Mouse (Mus musculus): ENCODE data around the gene Frmd4a. TPM values are rescaled to one million over a fixed set of nuclear protein-coding genes. Genes with fewer than 3 reads are reported as not detected.

Frmd4a gene
- total RNA-seq, 1 experiment = 9.3 TPM

DNA sequence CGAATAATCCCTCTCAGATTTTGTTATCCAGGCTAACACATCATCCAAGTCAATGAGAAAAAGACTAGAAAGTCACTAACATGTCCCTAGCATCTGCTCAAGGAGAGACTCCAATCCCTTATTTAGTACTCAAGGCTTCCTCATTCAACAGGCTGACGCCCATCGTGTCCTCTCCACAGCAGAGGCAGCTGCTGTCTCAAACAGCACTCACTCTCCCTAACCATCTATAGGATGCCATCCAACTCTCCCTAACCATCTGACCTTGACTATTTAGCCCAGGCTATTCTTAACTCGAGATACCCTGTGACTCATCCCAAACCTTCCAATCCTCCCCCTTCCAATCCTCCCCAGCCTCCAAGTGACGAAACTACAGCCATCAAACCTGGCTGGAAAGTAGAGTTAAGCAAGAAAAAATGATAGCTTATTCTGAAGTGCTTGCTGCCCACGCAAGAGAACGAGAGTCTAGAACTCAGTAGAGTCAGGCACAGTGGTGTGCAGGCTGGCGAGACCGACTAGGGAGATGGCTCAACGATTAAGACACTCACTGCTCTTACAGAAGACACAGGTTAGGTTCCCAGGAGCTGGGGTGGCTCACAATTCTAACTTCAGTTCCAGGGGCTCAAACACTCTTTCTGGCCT lies 612.8 kb downstream of the Frmd4a start:
- TF ChIP-seq MAFK (IDR thresholded peaks at IDR 0.05; ENCODE audit: insufficient read depth, low read depth, low read length) = no peak
- TF ChIP-seq ZNF384 (IDR thresholded peaks at IDR 0.05; ENCODE audit: low read depth, low read length) = no peak
- TF ChIP-seq ZC3H11A (IDR thresholded peaks at IDR 0.05; ENCODE audit: borderline replicate concordance, low read depth, low read length) = no peak
- TF ChIP-seq HCFC1 (IDR thresholded peaks at IDR 0.05; ENCODE audit: borderline replicate concordance, insufficient read depth, low read length) = no peak
- no peak for TF ChIP-seq CHD2 (IDR thresholded peaks at IDR 0.05; ENCODE audit: low read depth, low read length)

GRCm38 (mm10) chr2:4635804-4636203 lies 618.3 kb downstream of the Frmd4a start:
- H3K36me3 ChIP-seq (ENCODE audit: control insufficient read depth, insufficient read depth, low read length, poor library complexity, severe bottlenecking) = peaks cover 26% of the 10 kb centered on the region
- peaks cover 3 to 9% of the 10 kb centered on the region in 2 experiments; a peak in 2 of 4 replicates for H3K4me1 ChIP-seq (ENCODE audit: control insufficient read depth in 2 of 2, insufficient read depth in 2 of 2, low read length in 2 of 2, poor library complexity in 1 of 2)
- no peak overlapping the region for H3K27ac ChIP-seq (ENCODE audit: insufficient read depth, low read depth, low read length, poor library complexity, severe bottlenecking)
- H3K4me3 ChIP-seq (ENCODE audit: insufficient read depth in 1 of 2, low read depth in 1 of 2, low read length in 2 of 2, poor library complexity in 1 of 2, severe bottlenecking in 1 of 2) = no peak overlapping the region
- no peak overlapping the region for H3K9ac ChIP-seq (ENCODE audit: insufficient read depth, low read depth, low read length, poor library complexity, severe bottlenecking)
- no peak for DNase-seq (ENCODE audit: low read depth, low spot score)
- no peak for TF ChIP-seq ZNF384 (IDR thresholded peaks at IDR 0.05; ENCODE audit: low read depth, low read length)
- TF ChIP-seq ZC3H11A (IDR thresholded peaks at IDR 0.05; ENCODE audit: borderline replicate concordance, low read depth, low read length) = 0 out of 2 replicates have a peak, but pooled peaks have one; percentile 7
- in situ Hi-C loops (cut with MboI; ENCODE audit: low sequenced_read_pairs in 2 of 2, unreplicated experiment in 2 of 2) = no loop called here
- no peaks in the 10 kb centered on the region for H3K9me3 ChIP-seq (ENCODE audit: control insufficient read depth, insufficient read depth, low read depth, low read length)

More for the DNA sequence above, 612.8 kb downstream of the Frmd4a start:
- H3K36me3 ChIP-seq (ENCODE audit: control insufficient read depth, insufficient read depth, low read length, poor library complexity, severe bottlenecking) = peaks cover 14% of the 10 kb centered on the region
- no peaks in the 10 kb centered on the region for H3K9me3 ChIP-seq (ENCODE audit: control insufficient read depth, insufficient read depth, low read depth, low read length)
- no peak overlapping the region for H3K4me3 ChIP-seq (ENCODE audit: insufficient read depth in 1 of 2, low read depth in 1 of 2, low read length in 2 of 2, poor library complexity in 1 of 2, severe bottlenecking in 1 of 2)
- peaks cover 3 to 9% of the 10 kb centered on the region in 2 experiments; a peak in 2 of 4 replicates for H3K4me1 ChIP-seq (ENCODE audit: control insufficient read depth in 2 of 2, insufficient read depth in 2 of 2, low read length in 2 of 2, poor library complexity in 1 of 2)
- no peak overlapping the region for H3K9ac ChIP-seq (ENCODE audit: insufficient read depth, low read depth, low read length, poor library complexity, severe bottlenecking)
- H3K27ac ChIP-seq (ENCODE audit: insufficient read depth, low read depth, low read length, poor library complexity, severe bottlenecking) = no peak overlapping the region
- in situ Hi-C loops (cut with MboI; ENCODE audit: low sequenced_read_pairs in 2 of 2, unreplicated experiment in 2 of 2) = no loop called here
- no peak for DNase-seq (ENCODE audit: low read depth, low spot score)

- H3K4me1 ChIP-seq (ENCODE audit: control insufficient read depth in 2 of 2, insufficient read depth in 2 of 2, low read length in 2 of 2, poor library complexity in 1 of 2) = peaks cover 3 to 9% of the 10 kb centered on the region in 2 experiments; a peak in 2 of 4 replicates
- in situ Hi-C loops (cut with MboI; ENCODE audit: low sequenced_read_pairs in 2 of 2, unreplicated experiment in 2 of 2) = no loop called here
- H3K9me3 ChIP-seq (ENCODE audit: control insufficient read depth, insufficient read depth, low read depth, low read length) = no peaks in the 10 kb centered on the region
- no peak for DNase-seq (ENCODE audit: low read depth, low spot score)
- no peak overlapping the region for H3K9ac ChIP-seq (ENCODE audit: insufficient read depth, low read depth, low read length, poor library complexity, severe bottlenecking)
- H3K4me3 ChIP-seq (ENCODE audit: insufficient read depth in 1 of 2, low read depth in 1 of 2, low read length in 2 of 2, poor library complexity in 1 of 2, severe bottlenecking in 1 of 2) = no peak overlapping the region
- TF ChIP-seq ZC3H11A (IDR thresholded peaks at IDR 0.05; ENCODE audit: borderline replicate concordance, low read depth, low read length) (no peak), MAFK (IDR thresholded peaks at IDR 0.05; ENCODE audit: insufficient read depth, low read depth, low read length) (no peak), CHD2 (IDR thresholded peaks at IDR 0.05; ENCODE audit: low read depth, low read length) (no peak), HCFC1 (IDR thresholded peaks at IDR 0.05; ENCODE audit: borderline replicate concordance, insufficient read depth, low read length) (no peak), ZNF384 (IDR thresholded peaks at IDR 0.05; ENCODE audit: low read depth, low read length) (no peak)
- no peak overlapping the region for H3K27ac ChIP-seq (ENCODE audit: insufficient read depth, low read depth, low read length, poor library complexity, severe bottlenecking)
- peaks cover 26% of the 10 kb centered on the region for H3K36me3 ChIP-seq (ENCODE audit: control insufficient read depth, insufficient read depth, low read length, poor library complexity, severe bottlenecking)
Measured at GRCm38 (mm10) chr2:4636656-4637055, 619.1 kb downstream of the Frmd4a start.

DNA sequence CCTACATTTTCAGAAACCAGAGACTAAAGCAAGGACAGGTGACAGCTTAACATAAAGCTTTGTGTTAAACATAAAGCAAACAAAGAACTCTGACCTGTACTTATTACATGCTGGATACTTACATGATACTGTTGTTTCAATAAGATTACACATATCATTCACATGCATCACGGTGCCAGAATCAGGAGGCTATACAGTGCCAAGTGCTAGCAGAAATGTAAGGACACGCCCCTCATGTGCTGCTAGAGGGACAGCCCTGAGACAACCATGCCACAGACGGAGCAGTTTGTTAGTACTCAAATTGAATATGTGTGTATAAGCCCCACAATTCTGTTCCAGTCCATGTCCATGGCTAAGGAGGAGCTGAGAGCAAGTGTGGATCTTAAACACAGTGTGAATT lies 620.7 kb downstream of the Frmd4a start:
- no peak for DNase-seq (ENCODE audit: low read depth, low spot score)
- H3K4me3 ChIP-seq (ENCODE audit: insufficient read depth in 1 of 2, low read depth in 1 of 2, low read length in 2 of 2, poor library complexity in 1 of 2, severe bottlenecking in 1 of 2) = no peak overlapping the region
- peaks cover 29% of the 10 kb centered on the region for H3K36me3 ChIP-seq (ENCODE audit: control insufficient read depth, insufficient read depth, low read length, poor library complexity, severe bottlenecking)
- H3K27ac ChIP-seq (ENCODE audit: insufficient read depth, low read depth, low read length, poor library complexity, severe bottlenecking) = no peak overlapping the region
- in situ Hi-C loops (cut with MboI; ENCODE audit: low sequenced_read_pairs in 2 of 2, unreplicated experiment in 2 of 2) = no loop called here
- H3K4me1 ChIP-seq (ENCODE audit: control insufficient read depth in 2 of 2, insufficient read depth in 2 of 2, low read length in 2 of 2, poor library complexity in 1 of 2) = peaks cover 3% of the 10 kb centered on the region in 2 experiments; a peak in 1 of 4 replicates
- H3K9ac ChIP-seq (ENCODE audit: insufficient read depth, low read depth, low read length, poor library complexity, severe bottlenecking) = no peak overlapping the region
- TF ChIP-seq ZC3H11A (IDR thresholded peaks at IDR 0.05; ENCODE audit: borderline replicate concordance, low read depth, low read length) (no peak), CHD2 (IDR thresholded peaks at IDR 0.05; ENCODE audit: low read depth, low read length) (no peak), MAFK (IDR thresholded peaks at IDR 0.05; ENCODE audit: insufficient read depth, low read depth, low read length) (no peak), ZNF384 (IDR thresholded peaks at IDR 0.05; ENCODE audit: low read depth, low read length) (no peak), HCFC1 (IDR thresholded peaks at IDR 0.05; ENCODE audit: borderline replicate concordance, insufficient read depth, low read length) (no peak)
- H3K9me3 ChIP-seq (ENCODE audit: control insufficient read depth, insufficient read depth, low read depth, low read length) = no peaks in the 10 kb centered on the region

Measured in ES-E14 (cell line).